Mouse (Mus musculus) forebrain, postnatal 0 days (tissue): ENCODE results near the gene Nexn. TPM values are rescaled to one million over a fixed set of nuclear protein-coding genes. Genes with fewer than 3 reads are reported as not detected.

Source experiments
- ATAC-seq: fragments of 200-750 bp; cut with Nextera tagmentation; 2 replicates; pipeline ENCODE4 v1.8.0; 2017; ENCODE audit warnings: mild to moderate bottlenecking, moderate library complexity
- DNase-seq: peaks from one replicate; pipeline ENCODE4 v3.0.0-alpha.2; 2015
- H3K27ac ChIP-seq: fragments of 300-500 bp; sonication (generic); 2 replicates; pipeline ENCODE4 v1.5.1; 2014; ENCODE audit warnings: low read depth, mild to moderate bottlenecking, antibody characterized with exemption, low read length, moderate library complexity, mixed read lengths
- H3K27me3 ChIP-seq: fragments of 300-500 bp; sonication (generic); 2 replicates; pipeline ENCODE4 v1.6.1; 2014; ENCODE audit warnings: mild to moderate bottlenecking, low read length, mixed read lengths; ENCODE audit not compliant: insufficient read depth
- H3K36me3 ChIP-seq: fragments of 300-500 bp; sonication (generic); 2 replicates; pipeline ENCODE4 v1.6.1; 2014; ENCODE audit warnings: mild to moderate bottlenecking, moderate library complexity; ENCODE audit not compliant: insufficient read depth
- H3K4me1 ChIP-seq: fragments of 300-500 bp; sonication (generic); 2 replicates; pipeline ENCODE4 v1.6.1; 2014; ENCODE audit warnings: antibody characterized with exemption; ENCODE audit not compliant: insufficient read depth
- H3K4me2 ChIP-seq: fragments of 300-500 bp; sonication (generic); 2 replicates; pipeline ENCODE4 v1.6.1; 2014; ENCODE audit warnings: low read depth, mild to moderate bottlenecking, moderate library complexity
- H3K4me3 ChIP-seq: fragments of 300-500 bp; sonication (generic); 2 replicates; pipeline ENCODE4 v1.5.1; 2014; ENCODE audit warnings: low read depth, low read length, mixed read lengths
- H3K9ac ChIP-seq: fragments of 300-500 bp; sonication (generic); 2 replicates; pipeline ENCODE4 v1.6.1; 2014; ENCODE audit warnings: mild to moderate bottlenecking
- H3K9me3 ChIP-seq: fragments of 300-500 bp; sonication (generic); 2 replicates; pipeline ENCODE4 v1.6.1; 2016; ENCODE audit warnings: low read length
- CTCF ChIP-seq: sonication (generic); IDR thresholded peaks from 2 replicates; pipeline ENCODE4 v1.5.1; 2016; ENCODE audit warnings: antibody characterized with exemption, control low read depth, low read depth
- WGBS: fragments of 180-500 bp; shearing (Covaris S2); extraction: QIAGEN DNeasy Blood & Tissue Kit; methylation state at CpG from one replicate; pipeline ENCODE4 v1.1.7; 2014; 5-methylcytosine and 5-hydroxymethylcytosine counted together
- polyA plus RNA-seq: library from polyadenylated mRNA; unstranded; fragments of >200 nt; fragmentation: Nextera tagmentation; extraction: Ambion mirVana; gene quantifications from 2 replicates; pipeline ENCODE4 v1.2.1, GENCODE M21; 2015
- total RNA-seq: library from RNA; depleted of rRNA; stranded (reverse); fragments of >200 nt; gene quantifications from 2 replicates; pipeline ENCODE4 v1.2.3, GENCODE M21; 2014

Nexn gene
- total and polyA plus RNA-seq, 2 experiments from 2014 or later: 0.38 to 4.2 TPM

GRCm38 (mm10) chr3:152304093-152304815 lies 38.1 kb upstream of the Nexn start:
- Histone ChIP-seq H3K36me3 (peaks cover 34% of the 10 kb centered on the region), H3K27me3 (no peaks in the 10 kb centered on the region), H3K4me3 (no peak overlapping the region)

DNA sequence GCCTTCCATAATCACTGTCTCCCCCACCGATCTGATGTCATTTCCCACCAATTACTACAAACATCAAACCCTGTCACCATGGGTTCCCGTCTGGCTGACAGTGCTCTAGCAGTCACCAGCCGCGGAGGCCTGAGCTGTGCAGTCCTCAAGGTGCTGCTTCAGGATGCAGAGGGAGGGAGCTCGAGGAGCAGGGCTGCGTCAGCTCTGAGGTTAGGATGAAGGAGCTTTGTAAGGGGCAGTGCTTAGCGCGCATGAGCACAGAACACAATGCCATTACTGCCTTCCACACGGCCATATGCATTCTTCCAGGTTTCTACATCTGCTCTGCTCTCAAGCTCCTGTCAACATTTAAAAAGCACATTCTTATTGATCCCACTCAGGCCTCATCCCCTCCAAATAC lies 36.8 kb upstream of the Nexn start:
- H3K36me3 ChIP-seq: peaks cover 28% of the 10 kb centered on the region
- ATAC-seq: peak; percentile 34; the same call in 1 of the 2 replicates
- 70% methylated on average over 9 of the region's 9 CpGs for WGBS

More at GRCm38 (mm10) chr3:152304093-152304815, 38.1 kb upstream of the Nexn start:
- ATAC-seq: no peak
- Histone ChIP-seq H3K27ac (no peak overlapping the region), H3K9me3 (no peaks in the 10 kb centered on the region), H3K4me1 (no peaks in the 10 kb centered on the region), H3K4me2 (no peak overlapping the region), H3K9ac (no peak overlapping the region)
- TF ChIP-seq CTCF: no peak
- no peak for DNase-seq
- 73% methylated on average over 6 of the region's 6 CpGs for WGBS

DNA sequence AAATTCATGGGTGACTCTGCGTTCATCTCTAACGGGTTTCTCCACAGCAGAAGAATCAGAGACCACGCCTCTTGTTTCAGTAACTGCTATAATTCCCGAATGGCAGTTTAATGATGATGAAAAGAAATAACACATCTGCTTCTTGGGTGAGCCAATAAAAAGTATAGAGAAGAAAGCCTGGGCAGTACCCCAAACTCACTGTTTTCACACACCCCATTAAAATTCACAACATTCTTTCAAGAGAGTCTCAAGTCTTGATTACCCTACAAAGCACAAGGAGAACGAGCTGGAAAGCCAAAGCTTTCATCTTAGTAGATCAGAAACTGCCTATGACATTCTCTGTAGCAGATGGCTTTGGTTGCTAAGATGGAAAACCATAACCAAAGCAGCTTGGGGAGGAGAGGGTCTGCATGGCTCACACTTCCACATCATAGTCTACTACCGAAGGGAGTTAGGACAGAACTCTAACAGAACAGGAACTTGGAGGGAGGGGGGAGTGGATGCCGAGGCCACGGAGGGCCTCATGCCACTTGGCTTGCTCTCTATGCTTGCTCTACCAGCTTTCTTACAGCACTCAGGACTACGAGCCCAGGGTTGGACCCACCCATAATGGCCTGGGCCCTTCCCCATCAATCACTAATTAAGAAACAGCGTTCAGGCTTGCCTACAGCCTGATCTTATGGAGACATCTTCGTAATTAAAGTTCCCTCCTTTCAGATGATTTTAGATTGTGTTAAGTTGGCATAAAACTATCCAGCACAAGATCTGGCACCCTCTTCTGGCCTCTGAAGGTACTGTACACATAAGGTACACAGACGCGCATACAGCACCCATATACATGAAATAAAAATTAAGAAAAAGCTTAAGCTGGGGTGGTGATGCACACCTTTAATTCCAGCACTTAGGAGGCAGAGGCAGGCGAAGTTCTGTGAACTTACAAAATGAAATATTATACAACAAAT lies 34.5 kb upstream of the Nexn start:
- TF ChIP-seq CTCF: peak; percentile 42; the same call in 1 of the 2 replicates
- 82% methylated on average over 14 of the region's 14 CpGs for WGBS
- H3K27me3 ChIP-seq: no peaks in the 10 kb centered on the region
- no peaks in the 10 kb centered on the region for H3K4me1 ChIP-seq
- no peak overlapping the region for H3K27ac ChIP-seq
- DNase-seq (no peak), ATAC-seq (no peak)
- H3K9ac ChIP-seq: no peak overlapping the region
- no peaks in the 10 kb centered on the region for H3K9me3 ChIP-seq
- H3K4me2 ChIP-seq: no peak overlapping the region
- peaks cover 44% of the 10 kb centered on the region for H3K36me3 ChIP-seq
- no peak overlapping the region for H3K4me3 ChIP-seq

More for the DNA sequence above, 36.8 kb upstream of the Nexn start:
- Histone ChIP-seq H3K27me3 (no peaks in the 10 kb centered on the region), H3K27ac (no peak overlapping the region), H3K9me3 (no peaks in the 10 kb centered on the region), H3K4me1 (no peaks in the 10 kb centered on the region), H3K4me2 (no peak overlapping the region), H3K4me3 (no peak overlapping the region), H3K9ac (no peak overlapping the region)
- no peak for DNase-seq
- TF ChIP-seq CTCF: no peak

GRCm38 (mm10) chr3:152295896-152296295 lies 29.7 kb upstream of the Nexn start:
- Histone ChIP-seq H3K9ac (no peak overlapping the region), H3K4me3 (no peak overlapping the region), H3K9me3 (no peaks in the 10 kb centered on the region), H3K4me2 (no peak overlapping the region), H3K27me3 (no peaks in the 10 kb centered on the region), H3K4me1 (no peaks in the 10 kb centered on the region), H3K36me3 (peaks cover 70% of the 10 kb centered on the region), H3K27ac (no peak overlapping the region)
- no peak for ATAC-seq
- WGBS: 95% methylated on average over 5 of the region's 5 CpGs
- no peak for DNase-seq
- TF ChIP-seq CTCF: no peak

GRCm38 (mm10) chr3:152294400-152294799 lies 28.2 kb upstream of the Nexn start:
- 74% methylated on average over 3 of the region's 3 CpGs for WGBS
- DNase-seq (no peak), ATAC-seq (no peak)
- no peaks in the 10 kb centered on the region for H3K9me3 ChIP-seq
- H3K36me3 ChIP-seq: peaks cover 73% of the 10 kb centered on the region
- no peak for TF ChIP-seq CTCF
- H3K27ac ChIP-seq: no peak overlapping the region
- H3K4me1 ChIP-seq: no peaks in the 10 kb centered on the region
- H3K9ac ChIP-seq: no peak overlapping the region
- H3K27me3 ChIP-seq: no peaks in the 10 kb centered on the region
- H3K4me3 ChIP-seq: no peak overlapping the region
- no peak overlapping the region for H3K4me2 ChIP-seq

- Histone ChIP-seq H3K9ac (no peak overlapping the region), H3K36me3 (peaks cover 78% of the 10 kb centered on the region), H3K4me1 (no peaks in the 10 kb centered on the region), H3K27me3 (no peaks in the 10 kb centered on the region), H3K4me2 (no peak overlapping the region), H3K4me3 (no peak overlapping the region), H3K9me3 (no peaks in the 10 kb centered on the region), H3K27ac (no peak overlapping the region)
- WGBS: 92% methylated on average over 13 of the region's 13 CpGs
- DNase-seq (no peak), ATAC-seq (no peak)
- no peak for TF ChIP-seq CTCF
Observed at GRCm38 (mm10) chr3:152293530-152294181, 27.5 kb upstream of the Nexn start.
